Mouse (Mus musculus): Measurements from ENCODE around the gene Rdh16f2. TPM values are rescaled to one million over a fixed set of nuclear protein-coding genes. Genes with fewer than 3 reads are reported as not detected.
"Not testable (repeated sequence)": the region's sequence is repeated elsewhere in the genome, so short reads cannot be mapped to it uniquely, and the experiment has no call there.

Rdh16f2 gene
- 0.68 and 2.2 TPM in 2 replicates for polyA plus RNA-seq (2012; rRNA removed)

GRCm38 (mm10) chr10:127866232-127866631 lies at the start of gene Rdh16f2:
Rdh16f2 (plus strand) TSS chr10:127866474.
- 84% methylated on average over 3 of the region's 3 CpGs for WGBS
- no peak for DNase-seq (ENCODE audit: low read depth, low spot score)

GRCm38 (mm10) chr10:127817268-127817910 lies 48.9 kb upstream of the Rdh16f2 start:
- DNase-seq (ENCODE audit: low read depth, low spot score), result not testable (repeated sequence)
- WGBS, result 38% methylated on average over 4 of the region's 4 CpGs

- DNase-seq (ENCODE audit: low read depth, low spot score), result not testable (repeated sequence)
- 84% methylated on average over 2 of the region's 2 CpGs for WGBS
These were observed 44.5 kb upstream of the Rdh16f2 start for GRCm38 (mm10) chr10:127821806-127822205.

GRCm38 (mm10) chr10:127825386-127825785 lies 40.9 kb upstream of the Rdh16f2 start:
- WGBS, result 78% methylated on average over 6 of the region's 6 CpGs
- DNase-seq (ENCODE audit: low read depth, low spot score), result no peak

GRCm38 (mm10) chr10:127829121-127829520 lies 37.2 kb upstream of the Rdh16f2 start:
- no peak for DNase-seq (ENCODE audit: low read depth, low spot score)
- 78% methylated on average over 3 of the region's 3 CpGs for WGBS

- DNase-seq (ENCODE audit: low read depth, low spot score), result not testable (repeated sequence)
- WGBS, result 89% methylated on average over 1 of the region's 1 CpGs
These were observed 32.1 kb upstream of the Rdh16f2 start for GRCm38 (mm10) chr10:127834186-127834585.

- DNase-seq (ENCODE audit: low read depth, low spot score), result no peak
- 58% methylated on average over 5 of the region's 5 CpGs for WGBS
These were observed 31.0 kb upstream of the Rdh16f2 start for GRCm38 (mm10) chr10:127835292-127835691.

- not testable (repeated sequence) for DNase-seq (ENCODE audit: low read depth, low spot score)
- 89% methylated on average over 5 of the region's 5 CpGs for WGBS
These were observed 28.5 kb upstream of the Rdh16f2 start for GRCm38 (mm10) chr10:127837793-127838192.

- 88% methylated on average over 2 of the region's 2 CpGs for WGBS
- no peak for DNase-seq (ENCODE audit: low read depth, low spot score)
These were observed 27.7 kb upstream of the Rdh16f2 start for GRCm38 (mm10) chr10:127838539-127838938.

GRCm38 (mm10) chr10:127840776-127841175 lies 25.5 kb upstream of the Rdh16f2 start:
- no peak for DNase-seq (ENCODE audit: low read depth, low spot score)

GRCm38 (mm10) chr10:127845945-127846344 lies 20.3 kb upstream of the Rdh16f2 start:
- not testable (repeated sequence) for DNase-seq (ENCODE audit: low read depth, low spot score)
- 92% methylated on average over 5 of the region's 5 CpGs for WGBS

More at GRCm38 (mm10) chr10:127840776-127841175, 25.5 kb upstream of the Rdh16f2 start:
- 85% methylated on average over 2 of the region's 2 CpGs for WGBS

GRCm38 (mm10) chr10:127848089-127848488 lies 18.2 kb upstream of the Rdh16f2 start:
- WGBS, result 46% methylated on average over 1 of the region's 1 CpGs
- no peak for DNase-seq (ENCODE audit: low read depth, low spot score)

- no peak for DNase-seq (ENCODE audit: low read depth, low spot score)
- 43% methylated on average over 1 of the region's 1 CpGs for WGBS
These were observed 16.6 kb upstream of the Rdh16f2 start, which contains the start of gene Rdh19 for GRCm38 (mm10) chr10:127849628-127850027. Rdh19 (plus strand) TSS chr10:127849928.

GRCm38 (mm10) chr10:127856376-127856775 lies 9.9 kb upstream of the Rdh16f2 start:
- DNase-seq (ENCODE audit: low read depth, low spot score), result no peak

GRCm38 (mm10) chr10:127864931-127865330 lies 1.3 kb upstream of the Rdh16f2 start:
- no peak for DNase-seq (ENCODE audit: low read depth, low spot score)

GRCm38 (mm10) chr10:127872484-127872883 lies 6.2 kb downstream of the Rdh16f2 start:
- peak; percentile 39 for DNase-seq (ENCODE audit: low read depth, low spot score)
- WGBS, result 74% methylated on average over 4 of the region's 4 CpGs

GRCm38 (mm10) chr10:127877681-127878080 lies 11.4 kb downstream of the Rdh16f2 start:
- 15% methylated on average over 2 of the region's 2 CpGs for WGBS
- DNase-seq (ENCODE audit: low read depth, low spot score), result no peak

GRCm38 (mm10) chr10:127878262-127879057 lies 12.2 kb downstream of the Rdh16f2 start:
- no peak for DNase-seq (ENCODE audit: low read depth, low spot score)
- 24% methylated on average over 3 of the region's 3 CpGs for WGBS

- no peak for DNase-seq (ENCODE audit: low read depth, low spot score)
- 25% methylated on average over 3 of the region's 3 CpGs for WGBS
These were observed 12.9 kb downstream of the Rdh16f2 start for GRCm38 (mm10) chr10:127879155-127879688.

- no peak for DNase-seq (ENCODE audit: low read depth, low spot score)
- WGBS, result 95% methylated on average over 4 of the region's 4 CpGs
These were observed 14.8 kb downstream of the Rdh16f2 start for GRCm38 (mm10) chr10:127881041-127881440.

GRCm38 (mm10) chr10:127886551-127886950 lies 20.3 kb downstream of the Rdh16f2 start:
- WGBS, result 47% methylated on average over 1 of the region's 1 CpGs
- no peak for DNase-seq (ENCODE audit: low read depth, low spot score)

All from large intestine, adult 2 months (tissue).